Mouse (Mus musculus): ENCODE results near the gene Sct.
A peak's percentile ranks its signal among the peaks of the same experiment; 100 is the strongest.

Sct gene

DNA sequence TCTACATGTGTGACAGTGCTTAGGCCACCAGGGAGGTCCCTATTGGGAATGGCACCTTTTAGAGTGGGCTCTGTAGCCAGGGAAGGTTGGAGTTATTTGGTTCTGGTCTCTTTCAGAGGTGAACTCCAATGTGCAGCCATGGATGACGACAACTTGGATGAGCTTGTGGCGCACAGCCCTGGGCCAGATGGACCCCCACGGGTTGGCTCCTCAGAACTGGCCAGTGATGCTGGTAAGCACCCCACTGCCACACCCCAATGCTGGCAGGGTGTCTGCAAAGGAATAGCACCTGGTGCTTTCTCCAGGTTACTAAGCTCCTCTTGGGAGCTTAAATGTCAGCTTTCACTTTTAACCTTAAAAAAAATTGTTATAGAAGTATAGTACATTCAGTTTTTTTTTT is 47.8 kb downstream of the Sct start:
- no peak for DNase-seq (ENCODE audit: inconsistent age in 2 of 2, low spot score in 1 of 2)

DNA sequence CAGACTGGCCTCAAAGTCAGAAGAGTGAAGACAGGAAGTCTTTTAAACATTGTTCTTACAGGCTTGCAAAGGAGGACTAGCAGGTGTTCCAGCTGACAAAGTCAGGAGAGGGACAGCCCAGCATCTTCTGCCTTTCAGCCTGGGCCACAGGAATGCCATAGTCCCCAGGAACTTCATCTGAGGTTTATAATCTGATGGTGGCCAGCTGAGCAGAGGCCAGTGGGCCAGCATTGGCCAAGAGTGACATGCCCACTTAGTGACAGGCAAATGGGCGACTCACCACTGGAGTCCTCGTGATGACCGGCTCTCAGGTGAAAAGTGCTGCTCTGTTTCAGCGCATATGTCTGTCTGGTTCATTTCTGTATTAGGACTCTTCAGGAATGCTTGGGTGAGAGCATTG is 48.4 kb downstream of the Sct start:
- peak in 1 of 2 experiments; percentile 29 for DNase-seq (ENCODE audit: inconsistent age in 2 of 2, low spot score in 1 of 2)

DNA sequence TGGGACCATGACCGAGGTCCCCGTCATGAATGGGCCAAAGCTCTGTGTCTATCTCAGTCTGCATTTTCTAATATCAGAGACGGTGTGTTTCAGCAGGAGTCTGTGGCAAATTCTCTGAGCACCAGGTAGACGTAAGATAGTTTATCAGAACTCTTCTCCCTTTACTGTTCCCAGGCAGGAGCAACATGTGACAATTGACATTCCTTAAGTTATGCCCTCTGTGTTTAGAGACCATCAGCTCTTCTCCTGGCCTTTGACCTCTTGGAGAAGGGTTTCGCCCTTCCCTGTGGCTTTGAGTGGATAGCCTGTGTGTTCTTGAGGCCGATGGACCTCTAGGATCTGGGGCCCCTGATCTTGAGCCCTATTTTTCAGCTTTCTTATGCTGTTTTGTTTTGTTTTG is 49.2 kb downstream of the Sct start:
- DNase-seq (ENCODE audit: inconsistent age in 2 of 2, low spot score in 1 of 2): no peak

All from adrenal gland, adult (tissue).